Mouse (Mus musculus): ENCODE measurements at regions not wholly inside any gene's neighbourhood (a gene's known extent, or its start where the extent isn't known, plus 50 kb on each side); places are given as distances from the start of the nearest gene placed in this dataset.

GRCm38 (mm10) chr3:21963733-21964351 lies 112.6 kb upstream of the Tbl1xr1 start:
- ATAC-seq (ENCODE audit: insufficient read depth, low read depth) (peak; percentile 92), DNase-seq (ENCODE audit: low spot score) (peak; percentile 80)
- H3K27ac ChIP-seq (ENCODE audit: low read depth): peak overlapping the region; percentile 84
- peaks cover 31% of the 10 kb centered on the region for H3K4me1 ChIP-seq (ENCODE audit: control insufficient read depth, insufficient read depth)
- no peak overlapping the region for H3K9ac ChIP-seq (replicated peaks; ENCODE audit: low read depth, low read length)
- no peak overlapping the region for H3K4me3 ChIP-seq (ENCODE audit: low read depth, low read length)
- no peaks in the 10 kb centered on the region for H3K36me3 ChIP-seq (replicated peaks; ENCODE audit: control insufficient read depth, insufficient read depth, low read length)
- no peaks in the 10 kb centered on the region for H3K27me3 ChIP-seq (ENCODE audit: control insufficient read depth, insufficient read depth, low read length)
- 59% methylated on average over 1 of the region's 1 CpGs for WGBS
- TF ChIP-seq EP300 (IDR thresholded peaks at IDR 0.05; ENCODE audit: low read depth): 0 out of 2 replicates have a peak, but pooled peaks have one; percentile 35
- TF ChIP-seq CTCF (IDR thresholded peaks at IDR 0.05; ENCODE audit: low read depth): no peak
- H3K9me3 ChIP-seq (replicated peaks; ENCODE audit: control insufficient read depth, low read length): no peaks in the 10 kb centered on the region
- no peak overlapping the region for H3K4me2 ChIP-seq (ENCODE audit: low read depth, low read length)

- H3K27ac ChIP-seq (ENCODE audit: low read depth): peak overlapping the region; percentile 84
These were observed 112.0 kb upstream of the Tbl1xr1 start for GRCm38 (mm10) chr3:21964438-21964837.

GRCm38 (mm10) chr3:21965556-21965955 lies 110.9 kb upstream of the Tbl1xr1 start:
- Histone ChIP-seq H3K4me3 (ENCODE audit: low read depth, low read length) (no peak overlapping the region), H3K36me3 (replicated peaks; ENCODE audit: control insufficient read depth, insufficient read depth, low read length) (no peaks in the 10 kb centered on the region), H3K4me2 (ENCODE audit: low read depth, low read length) (no peak overlapping the region), H3K9me3 (replicated peaks; ENCODE audit: control insufficient read depth, low read length) (no peaks in the 10 kb centered on the region), H3K27ac (ENCODE audit: low read depth) (no peak overlapping the region), H3K4me1 (ENCODE audit: control insufficient read depth, insufficient read depth) (peaks cover 30% of the 10 kb centered on the region), H3K9ac (replicated peaks; ENCODE audit: low read depth, low read length) (no peak overlapping the region), H3K27me3 (ENCODE audit: control insufficient read depth, insufficient read depth, low read length) (no peaks in the 10 kb centered on the region)
- DNase-seq (ENCODE audit: low spot score) (no peak), ATAC-seq (ENCODE audit: insufficient read depth, low read depth) (no peak)
- 79% methylated on average over 1 of the region's 1 CpGs for WGBS
- TF ChIP-seq CTCF (IDR thresholded peaks at IDR 0.05; ENCODE audit: low read depth): no peak
- TF ChIP-seq EP300 (IDR thresholded peaks at IDR 0.05; ENCODE audit: low read depth): no peak

More at GRCm38 (mm10) chr3:21964438-21964837, 112.0 kb upstream of the Tbl1xr1 start:
- ATAC-seq (ENCODE audit: insufficient read depth, low read depth): no peak
- WGBS: 59% methylated on average over 6 of the region's 6 CpGs
- TF ChIP-seq CTCF (IDR thresholded peaks at IDR 0.05; ENCODE audit: low read depth) (no peak), EP300 (IDR thresholded peaks at IDR 0.05; ENCODE audit: low read depth) (no peak)
- Histone ChIP-seq H3K9me3 (replicated peaks; ENCODE audit: control insufficient read depth, low read length) (no peaks in the 10 kb centered on the region), H3K36me3 (replicated peaks; ENCODE audit: control insufficient read depth, insufficient read depth, low read length) (no peaks in the 10 kb centered on the region), H3K4me1 (ENCODE audit: control insufficient read depth, insufficient read depth) (peaks cover 28% of the 10 kb centered on the region), H3K9ac (replicated peaks; ENCODE audit: low read depth, low read length) (no peak overlapping the region), H3K4me2 (ENCODE audit: low read depth, low read length) (no peak overlapping the region), H3K27me3 (ENCODE audit: control insufficient read depth, insufficient read depth, low read length) (no peaks in the 10 kb centered on the region), H3K4me3 (ENCODE audit: low read depth, low read length) (no peak overlapping the region)
- no peak for DNase-seq (ENCODE audit: low spot score)

- Histone ChIP-seq H3K4me1 (ENCODE audit: control insufficient read depth, insufficient read depth) (peaks cover 11% of the 10 kb centered on the region; the same call in 1 of the 2 replicates), H3K4me2 (ENCODE audit: low read depth, low read length) (no peak overlapping the region), H3K9me3 (replicated peaks; ENCODE audit: control insufficient read depth, low read length) (no peaks in the 10 kb centered on the region), H3K4me3 (ENCODE audit: low read depth, low read length) (no peak overlapping the region), H3K27me3 (ENCODE audit: control insufficient read depth, insufficient read depth, low read length) (no peaks in the 10 kb centered on the region), H3K36me3 (replicated peaks; ENCODE audit: control insufficient read depth, insufficient read depth, low read length) (no peaks in the 10 kb centered on the region), H3K9ac (replicated peaks; ENCODE audit: low read depth, low read length) (no peak overlapping the region), H3K27ac (ENCODE audit: low read depth) (no peak overlapping the region)
- DNase-seq (ENCODE audit: low spot score) (no peak), ATAC-seq (ENCODE audit: insufficient read depth, low read depth) (no peak)
- 97% methylated on average over 1 of the region's 1 CpGs for WGBS
- TF ChIP-seq EP300 (IDR thresholded peaks at IDR 0.05; ENCODE audit: low read depth): no peak
- no peak for TF ChIP-seq CTCF (IDR thresholded peaks at IDR 0.05; ENCODE audit: low read depth)
These were observed 104.7 kb upstream of the Tbl1xr1 start for GRCm38 (mm10) chr3:21971731-21972130.

- ATAC-seq (ENCODE audit: insufficient read depth, low read depth): no peak
- Histone ChIP-seq H3K27ac (ENCODE audit: low read depth) (no peak overlapping the region), H3K36me3 (replicated peaks; ENCODE audit: control insufficient read depth, insufficient read depth, low read length) (no peaks in the 10 kb centered on the region), H3K9me3 (replicated peaks; ENCODE audit: control insufficient read depth, low read length) (no peaks in the 10 kb centered on the region), H3K27me3 (ENCODE audit: control insufficient read depth, insufficient read depth, low read length) (no peaks in the 10 kb centered on the region), H3K4me3 (ENCODE audit: low read depth, low read length) (no peak overlapping the region), H3K9ac (replicated peaks; ENCODE audit: low read depth, low read length) (no peak overlapping the region), H3K4me1 (ENCODE audit: control insufficient read depth, insufficient read depth) (peaks cover 16% of the 10 kb centered on the region; the same call in 1 of the 2 replicates), H3K4me2 (ENCODE audit: low read depth, low read length) (no peak overlapping the region)
- WGBS: 96% methylated on average over 1 of the region's 1 CpGs
- TF ChIP-seq CTCF (IDR thresholded peaks at IDR 0.05; ENCODE audit: low read depth) (no peak), EP300 (IDR thresholded peaks at IDR 0.05; ENCODE audit: low read depth) (no peak)
- no peak for DNase-seq (ENCODE audit: low spot score)
These were observed 103.3 kb upstream of the Tbl1xr1 start for GRCm38 (mm10) chr3:21973153-21973552.

GRCm38 (mm10) chr3:21973681-21974080 lies 102.8 kb upstream of the Tbl1xr1 start:
- 31% methylated on average over 7 of the region's 7 CpGs for WGBS
- H3K27me3 ChIP-seq (ENCODE audit: control insufficient read depth, insufficient read depth, low read length): no peaks in the 10 kb centered on the region
- ATAC-seq (ENCODE audit: insufficient read depth, low read depth) (peak; percentile 33; the same call in 1 of the 2 replicates), DNase-seq (ENCODE audit: low spot score) (no peak)
- no peaks in the 10 kb centered on the region for H3K36me3 ChIP-seq (replicated peaks; ENCODE audit: control insufficient read depth, insufficient read depth, low read length)
- no peaks in the 10 kb centered on the region for H3K9me3 ChIP-seq (replicated peaks; ENCODE audit: control insufficient read depth, low read length)
- peaks cover 16% of the 10 kb centered on the region; the same call in 1 of the 2 replicates for H3K4me1 ChIP-seq (ENCODE audit: control insufficient read depth, insufficient read depth)
- no peak overlapping the region for H3K4me2 ChIP-seq (ENCODE audit: low read depth, low read length)
- no peak overlapping the region for H3K9ac ChIP-seq (replicated peaks; ENCODE audit: low read depth, low read length)
- H3K27ac ChIP-seq (ENCODE audit: low read depth): peak overlapping the region; percentile 64; the same call in 1 of the 2 replicates
- no peak overlapping the region for H3K4me3 ChIP-seq (ENCODE audit: low read depth, low read length)
- no peak for TF ChIP-seq CTCF (IDR thresholded peaks at IDR 0.05; ENCODE audit: low read depth)
- TF ChIP-seq EP300 (IDR thresholded peaks at IDR 0.05; ENCODE audit: low read depth): no peak

All from heart, postnatal 0 days (tissue).